Mouse (Mus musculus) bone marrow macrophage, adult 2 months (primary cell): Measurements from ENCODE around the gene Kmt2e. TPM values are rescaled to one million over a fixed set of nuclear protein-coding genes. Genes with fewer than 3 reads are reported as not detected.

Source experiments
- H3K27ac ChIP-seq: 2 replicates; pipeline ENCODE4 v1.5.1; 2012; ENCODE audit warnings: low read depth, low read length; ENCODE audit not compliant: insufficient read depth
- H3K4me1 ChIP-seq: 2 replicates; pipeline ENCODE4 v1.6.1; 2012; ENCODE audit warnings: low read length; ENCODE audit not compliant: control insufficient read depth, insufficient read depth
- H3K4me3 ChIP-seq: 2 replicates; pipeline ENCODE4 v1.5.1; 2012; ENCODE audit warnings: mild to moderate bottlenecking, low read length, moderate library complexity; ENCODE audit not compliant: insufficient read depth
- CTCF ChIP-seq: IDR thresholded peaks from 2 replicates; pipeline ENCODE4 v1.5.1; 2012; ENCODE audit warnings: low read depth, mild to moderate bottlenecking, low read length, moderate library complexity
- POLR2A ChIP-seq: IDR thresholded peaks from 2 replicates; pipeline ENCODE4 v1.6.1; 2012; ENCODE audit warnings: mild to moderate bottlenecking, low read depth, low read length, borderline replicate concordance
- polyA plus RNA-seq: library from polyadenylated mRNA; stranded (reverse); fragments of >200 nt; gene quantifications from 2 replicates; pipeline ENCODE4 v1.2.4, GENCODE M21; 2012; ENCODE audit not compliant: missing spikeins, insufficient read depth, insufficient read length

Gene Kmt2e
- polyA plus RNA-seq, 1 experiment: 70.5 TPM

DNA sequence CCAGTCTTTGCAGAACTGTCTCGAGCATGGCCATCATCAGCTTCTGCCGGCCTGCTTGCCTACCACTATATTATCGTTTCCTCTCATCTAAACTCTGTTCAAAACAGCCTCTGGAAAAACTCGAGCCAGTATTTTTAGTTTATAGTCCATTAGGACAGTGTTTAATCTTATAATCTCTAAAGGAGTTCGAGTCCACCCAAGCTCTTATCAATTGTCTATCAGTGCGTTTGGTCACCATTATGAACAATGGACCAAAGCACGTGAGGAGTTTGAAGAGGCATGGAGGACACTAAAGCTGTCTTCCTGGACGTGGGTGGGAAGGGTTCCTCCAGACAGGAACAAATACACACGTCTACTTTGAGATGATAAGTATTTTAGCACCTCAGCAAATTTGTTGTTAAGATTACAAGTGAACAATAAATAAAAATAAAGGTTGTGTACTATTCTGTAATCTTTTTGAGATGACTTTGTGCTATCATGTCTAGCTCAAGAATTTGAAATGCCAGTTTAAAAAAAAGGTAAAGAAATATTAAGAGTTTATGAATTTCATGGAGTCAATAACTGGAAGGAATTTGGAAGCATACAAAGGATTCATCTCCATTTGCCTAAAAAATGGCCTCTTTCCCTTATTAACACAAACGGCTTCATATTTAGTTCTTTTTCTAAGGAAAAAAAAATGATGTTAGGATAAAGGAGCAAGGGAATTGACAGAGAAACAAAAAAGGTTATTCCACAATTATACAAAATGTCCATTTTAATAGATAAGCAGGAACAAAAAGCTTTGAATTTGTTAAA, 3.0 kb upstream of the Kmt2e start:
- no peak overlapping the region for H3K27ac ChIP-seq
- H3K4me1 ChIP-seq: peaks cover 13% of the 10 kb centered on the region
- TF ChIP-seq CTCF (no peak), POLR2A (no peak)
- peak overlapping the region; percentile 34 for H3K4me3 ChIP-seq

DNA sequence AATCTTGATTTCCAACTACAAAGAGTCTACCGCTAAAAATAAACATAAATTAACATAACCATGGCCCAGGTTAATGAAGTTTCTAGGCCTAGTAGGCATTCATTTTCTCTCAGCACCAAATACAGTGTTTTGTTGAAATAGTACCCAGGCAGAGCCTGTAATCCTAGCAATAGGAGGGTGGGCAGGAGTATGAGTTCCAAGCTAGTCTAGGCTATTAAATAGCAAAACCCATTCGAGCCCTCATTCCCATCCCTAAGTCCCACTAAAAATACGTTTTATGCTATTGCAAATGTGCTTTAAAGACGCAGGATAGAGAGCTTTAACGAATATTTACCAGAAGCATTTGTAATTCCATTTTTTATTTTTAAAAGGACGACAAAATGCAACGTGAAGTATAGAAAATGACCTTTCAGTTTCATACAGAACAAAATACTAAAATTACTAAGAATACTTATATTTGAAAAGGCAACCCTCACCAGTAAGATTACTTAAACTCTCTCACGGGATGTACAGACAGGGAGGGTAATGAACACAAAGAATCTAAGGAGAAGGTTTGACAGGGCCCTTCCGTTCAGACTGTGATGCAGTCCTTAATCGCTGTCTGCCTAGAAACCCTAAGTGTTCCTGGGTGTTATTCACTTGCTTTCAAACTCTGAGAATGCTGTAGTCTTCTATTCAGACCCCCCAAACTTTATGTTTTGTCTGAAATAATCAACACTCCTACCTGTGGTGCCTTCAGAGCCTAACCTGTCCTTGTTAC, 2.1 kb upstream of the Kmt2e start:
- Histone ChIP-seq H3K4me1 (peaks cover 8% of the 10 kb centered on the region), H3K4me3 (peak overlapping the region; percentile 69), H3K27ac (peak overlapping the region; percentile 89)
- no peak for TF ChIP-seq CTCF
- no peak for TF ChIP-seq POLR2A

GRCm38 (mm10) chr5:23432708-23433645, 1.3 kb upstream of the Kmt2e start:
- Histone ChIP-seq H3K27ac (peak overlapping the region; percentile 100), H3K4me1 (peaks cover 6% of the 10 kb centered on the region), H3K4me3 (peak overlapping the region; percentile 84)
- peak; percentile 39; the same call in 1 of the 2 replicates for TF ChIP-seq POLR2A
- no peak for TF ChIP-seq CTCF

- Histone ChIP-seq H3K4me3 (peak overlapping the region; percentile 84), H3K27ac (peak overlapping the region; percentile 89), H3K4me1 (peaks cover 6% of the 10 kb centered on the region)
- TF ChIP-seq CTCF: no peak
- TF ChIP-seq POLR2A: no peak
Observed at GRCm38 (mm10) chr5:23434598-23435481, 599 bp downstream of the Kmt2e start.

GRCm38 (mm10) chr5:23435482-23436125, 1.4 kb downstream of the Kmt2e start:
- H3K4me3 ChIP-seq: peak overlapping the region; percentile 84
- TF ChIP-seq POLR2A: no peak
- no peak for TF ChIP-seq CTCF
- H3K4me1 ChIP-seq: peaks cover 9% of the 10 kb centered on the region
- H3K27ac ChIP-seq: peak overlapping the region; percentile 89

- TF ChIP-seq CTCF (no peak), POLR2A (no peak)
- peak overlapping the region; percentile 43 for H3K4me3 ChIP-seq
- H3K4me1 ChIP-seq: peaks cover 9% of the 10 kb centered on the region
- H3K27ac ChIP-seq: no peak overlapping the region
Observed at GRCm38 (mm10) chr5:23436735-23437134, 2.5 kb downstream of the Kmt2e start.

- TF ChIP-seq POLR2A (no peak), CTCF (no peak)
- no peak overlapping the region for H3K27ac ChIP-seq
- peaks cover 19% of the 10 kb centered on the region for H3K4me1 ChIP-seq
- no peak overlapping the region for H3K4me3 ChIP-seq
Observed at GRCm38 (mm10) chr5:23439857-23440256, 5.6 kb downstream of the Kmt2e start.

- H3K27ac ChIP-seq: no peak overlapping the region
- H3K4me1 ChIP-seq: peaks cover 19% of the 10 kb centered on the region
- H3K4me3 ChIP-seq: no peak overlapping the region
- TF ChIP-seq POLR2A: no peak
- TF ChIP-seq CTCF: no peak
Observed at GRCm38 (mm10) chr5:23440572-23440971, 6.3 kb downstream of the Kmt2e start.
